Mouse (Mus musculus) heart, postnatal 0 days (tissue): ENCODE data around the gene Slc17a9. TPM values are rescaled to one million over a fixed set of nuclear protein-coding genes. Genes with fewer than 3 reads are reported as not detected.

Experiments
- ATAC-seq: fragments of 200-750 bp; cut with Nextera tagmentation; 2 replicates; pipeline ENCODE4 v1.8.0; 2017; ENCODE audit warnings: low read depth, moderate number of reproducible peaks, moderate library complexity; ENCODE audit not compliant: insufficient read depth
- DNase-seq: peaks from one replicate; pipeline ENCODE4 v3.0.0-alpha.2; 2016; ENCODE audit warnings: low spot score
- H3K27ac ChIP-seq: fragments of 300-500 bp; sonication (generic); 2 replicates; pipeline ENCODE4 v1.5.1; 2014; ENCODE audit warnings: low read depth, mild to moderate bottlenecking
- H3K27me3 ChIP-seq: fragments of 300-500 bp; sonication (generic); 2 replicates; pipeline ENCODE4 v1.6.1; 2014; ENCODE audit warnings: low read length, mixed read lengths; ENCODE audit not compliant: control insufficient read depth, insufficient read depth
- H3K36me3 ChIP-seq: fragments of 300-500 bp; sonication (generic); replicated peaks from 2 replicates; pipeline ENCODE4 v1.6.1; 2014; ENCODE audit warnings: low read length, mixed read lengths; ENCODE audit not compliant: control insufficient read depth, insufficient read depth
- H3K4me1 ChIP-seq: fragments of 300-500 bp; sonication (generic); 2 replicates; pipeline ENCODE4 v1.6.1; 2014; ENCODE audit warnings: antibody characterized with exemption; ENCODE audit not compliant: control insufficient read depth, insufficient read depth
- H3K4me2 ChIP-seq: fragments of 300-500 bp; sonication (generic); 2 replicates; pipeline ENCODE4 v1.6.1; 2014; ENCODE audit warnings: low read depth, mild to moderate bottlenecking, low read length, moderate library complexity
- H3K4me3 ChIP-seq: fragments of 300-500 bp; sonication (generic); 2 replicates; pipeline ENCODE4 v1.5.1; 2014; ENCODE audit warnings: low read depth, low read length
- H3K9ac ChIP-seq: fragments of 300-500 bp; sonication (generic); replicated peaks from 2 replicates; pipeline ENCODE4 v1.6.1; 2014; ENCODE audit warnings: low read depth, low read length, mixed read lengths
- H3K9me3 ChIP-seq: fragments of 300-500 bp; sonication (generic); replicated peaks from 2 replicates; pipeline ENCODE4 v1.6.1; 2016; ENCODE audit warnings: low read length; ENCODE audit not compliant: control insufficient read depth
- CTCF ChIP-seq: IDR thresholded peaks from 2 replicates; pipeline ENCODE4 v1.5.1; 2016; ENCODE audit warnings: antibody characterized with exemption, control low read depth, low read depth
- EP300 ChIP-seq: IDR thresholded peaks from 2 replicates; pipeline ENCODE4 v1.6.1; 2016; ENCODE audit warnings: antibody characterized with exemption, low read depth
- WGBS: fragments of 180-500 bp; shearing (Covaris S2); extraction: QIAGEN DNeasy Blood & Tissue Kit; methylation state at CpG from one replicate; pipeline ENCODE4 v1.1.7; 2014; 5-methylcytosine and 5-hydroxymethylcytosine counted together
- polyA plus RNA-seq: library from polyadenylated mRNA; unstranded; fragments of >200 nt; fragmentation: Nextera tagmentation; extraction: Ambion mirVana; gene quantifications from 2 replicates; pipeline ENCODE4 v1.2.1, GENCODE M21; 2015
- total RNA-seq: library from RNA; depleted of rRNA; stranded (reverse); fragments of >200 nt; gene quantifications from 2 replicates; pipeline ENCODE4 v1.2.3, GENCODE M21; 2014; ENCODE audit warnings: low replicate concordance

Slc17a9 gene
- total and polyA plus RNA-seq, 2 experiments from 2014 or later: 0.60 to 1.5 TPM

- H3K4me3 ChIP-seq: no peak overlapping the region
- DNase-seq: no peak
- no peak overlapping the region for H3K27ac ChIP-seq
- H3K27me3 ChIP-seq: peaks cover 12% of the 10 kb centered on the region
- TF ChIP-seq EP300 (no peak), CTCF (no peak)
- H3K4me2 ChIP-seq: no peak overlapping the region
- H3K4me1 ChIP-seq: no peaks in the 10 kb centered on the region
- no peak for ATAC-seq
- no peak overlapping the region for H3K9ac ChIP-seq
- no peaks in the 10 kb centered on the region for H3K9me3 ChIP-seq
- no peaks in the 10 kb centered on the region for H3K36me3 ChIP-seq
- WGBS: 51% methylated on average over 2 of the region's 2 CpGs
These were observed 31.7 kb downstream of the Slc17a9 start for GRCm38 (mm10) chr2:180756786-180757185.

- H3K4me1 ChIP-seq: no peaks in the 10 kb centered on the region
- H3K4me3 ChIP-seq: no peak overlapping the region
- no peak for TF ChIP-seq CTCF
- TF ChIP-seq EP300: no peak
- H3K36me3 ChIP-seq: no peaks in the 10 kb centered on the region
- H3K9ac ChIP-seq: no peak overlapping the region
- 46% methylated on average over 15 of the region's 15 CpGs for WGBS
- ATAC-seq (no peak), DNase-seq (no peak)
- peaks cover 12% of the 10 kb centered on the region for H3K27me3 ChIP-seq
- H3K4me2 ChIP-seq: no peak overlapping the region
- no peak overlapping the region for H3K27ac ChIP-seq
- no peaks in the 10 kb centered on the region for H3K9me3 ChIP-seq
These were observed 33.6 kb downstream of the Slc17a9 start for GRCm38 (mm10) chr2:180758513-180759263.

GRCm38 (mm10) chr2:180764986-180765385 is 39.9 kb downstream of the Slc17a9 start:
- H3K4me1 ChIP-seq: no peaks in the 10 kb centered on the region
- ATAC-seq (no peak), DNase-seq (no peak)
- no peaks in the 10 kb centered on the region for H3K36me3 ChIP-seq
- no peak for TF ChIP-seq CTCF
- TF ChIP-seq EP300: no peak
- no peak overlapping the region for H3K27ac ChIP-seq
- no peak overlapping the region for H3K9ac ChIP-seq
- H3K4me3 ChIP-seq: no peak overlapping the region
- no peaks in the 10 kb centered on the region for H3K9me3 ChIP-seq
- 72% methylated on average over 11 of the region's 11 CpGs for WGBS
- H3K27me3 ChIP-seq: 0 out of 2 replicates have a peak, but pooled peaks cover 7% of the 10 kb centered on the region
- no peak overlapping the region for H3K4me2 ChIP-seq

- no peaks in the 10 kb centered on the region for H3K36me3 ChIP-seq
- DNase-seq (no peak), ATAC-seq (no peak)
- 60% methylated on average over 7 of the region's 7 CpGs for WGBS
- H3K4me2 ChIP-seq: no peak overlapping the region
- H3K27ac ChIP-seq: no peak overlapping the region
- H3K9ac ChIP-seq: no peak overlapping the region
- no peak overlapping the region for H3K4me3 ChIP-seq
- H3K27me3 ChIP-seq: 0 out of 2 replicates have a peak, but pooled peaks cover 11% of the 10 kb centered on the region
- no peak for TF ChIP-seq EP300
- no peak for TF ChIP-seq CTCF
- no peaks in the 10 kb centered on the region for H3K9me3 ChIP-seq
- no peaks in the 10 kb centered on the region for H3K4me1 ChIP-seq
These were observed 40.6 kb downstream of the Slc17a9 start for GRCm38 (mm10) chr2:180765713-180766112.

- Histone ChIP-seq H3K36me3 (no peaks in the 10 kb centered on the region), H3K4me3 (no peak overlapping the region), H3K27me3 (peaks cover 86% of the 10 kb centered on the region), H3K4me1 (no peaks in the 10 kb centered on the region), H3K9me3 (no peaks in the 10 kb centered on the region), H3K9ac (no peak overlapping the region), H3K4me2 (no peak overlapping the region), H3K27ac (no peak overlapping the region)
- DNase-seq (no peak), ATAC-seq (no peak)
- WGBS: 4% methylated on average over 12 of the region's 12 CpGs
- no peak for TF ChIP-seq CTCF
These were observed 50.2 kb downstream of the Slc17a9 start for GRCm38 (mm10) chr2:180775223-180775622.

- WGBS: 5% methylated on average over 15 of the region's 15 CpGs
- no peak overlapping the region for H3K4me3 ChIP-seq
- H3K9me3 ChIP-seq: no peaks in the 10 kb centered on the region
- peaks cover 85% of the 10 kb centered on the region for H3K27me3 ChIP-seq
- DNase-seq (no peak), ATAC-seq (no peak)
- TF ChIP-seq EP300: no peak
- no peak for TF ChIP-seq CTCF
- no peak overlapping the region for H3K27ac ChIP-seq
- H3K9ac ChIP-seq: no peak overlapping the region
- H3K4me1 ChIP-seq: no peaks in the 10 kb centered on the region
- H3K4me2 ChIP-seq: no peak overlapping the region
- H3K36me3 ChIP-seq: no peaks in the 10 kb centered on the region
These were observed 50.6 kb downstream of the Slc17a9 start for GRCm38 (mm10) chr2:180775641-180776040.
